ENCODE assay signal across 8 mouse cellular contexts in genomic region chr4:151128641-151129541, GRCm38 (mm10). TPM values are rescaled to one million over a fixed set of nuclear protein-coding genes. Genes with fewer than 3 reads are reported as not detected.
DNase-seq lines count a peak whose midpoint lies in the region; ATAC-seq lines count a peak whose summit lies in the region.

No protein-coding gene starts in this region.

- H3K4me3 ChIP-seq in forebrain, embryonic 15.5 days, result peak overlapping the region; percentile 64
- peak overlapping the region; percentile 50 for H3K4me3 ChIP-seq in hindbrain, embryonic 16.5 days (ENCODE audit: low read length)
- peak overlapping the region; percentile 47 for H3K4me3 ChIP-seq in midbrain, embryonic 15.5 days

- H3K27ac ChIP-seq in forebrain, embryonic 15.5 days (replicated peaks), result peak overlapping the region; percentile 100
- peak overlapping the region; percentile 99 for H3K27ac ChIP-seq in hindbrain, embryonic 16.5 days (ENCODE audit: low read depth, low read length)
- H3K27ac ChIP-seq in midbrain, embryonic 15.5 days, result peak overlapping the region; percentile 100

- peaks cover 53% of the 10 kb centered on the region for H3K4me1 ChIP-seq in forebrain, embryonic 15.5 days
- peaks cover 36% of the 10 kb centered on the region for H3K4me1 ChIP-seq in hindbrain, embryonic 16.5 days (ENCODE audit: control insufficient read depth, insufficient read depth, low read depth, low read length)
- peaks cover 58% of the 10 kb centered on the region for H3K4me1 ChIP-seq in midbrain, embryonic 15.5 days

- peak overlapping the region; percentile 72 for H3K4me2 ChIP-seq in forebrain, embryonic 15.5 days (replicated peaks)
- peak overlapping the region; percentile 77 for H3K4me2 ChIP-seq in hindbrain, embryonic 16.5 days (ENCODE audit: low read length)
- peak overlapping the region; percentile 68 for H3K4me2 ChIP-seq in midbrain, embryonic 15.5 days

- intact Hi-C loops in left cerebral cortex, postnatal 25 days (cut with DNase I), result loop anchor here (1.0 to 5.0 kb wide), 2 partner anchors 21 to 87 kb away; partner anchors contain the start of gene Per3

- ATAC-seq in forebrain, embryonic 15.5 days (replicated peaks), result peak; percentile 78
- peak; percentile 85 for ATAC-seq in hindbrain, embryonic 16.5 days
- ATAC-seq in midbrain, embryonic 15.5 days (replicated peaks), result peak; percentile 85

- peak; percentile 70 for DNase-seq in Muller cell, postnatal 12 days (ENCODE audit: inconsistent ontology term)
- peak; percentile 91 for DNase-seq in cerebellum, adult 11-12 months
- peak; percentile 87 to 90 for DNase-seq in left cerebral cortex, postnatal 25 days (ENCODE audit: low spot score in 2 of 2)
- DNase-seq in adipocyte (ENCODE audit: low spot score), result no peak
- no peak for DNase-seq in urinary bladder, adult 2 months (ENCODE audit: low spot score)

- peak overlapping the region; percentile 86 for H3K9ac ChIP-seq in forebrain, embryonic 15.5 days (replicated peaks)
- H3K9ac ChIP-seq in hindbrain, embryonic 16.5 days (ENCODE audit: low read depth, low read length), result peak overlapping the region; percentile 83
- H3K9ac ChIP-seq in midbrain, embryonic 15.5 days, result peak overlapping the region; percentile 83

- under 1% methylated on average over 69 of the region's 69 CpGs for WGBS in forebrain, embryonic 15.5 days
- WGBS in hindbrain, embryonic 16.5 days, result under 1% methylated on average over 67 of the region's 69 CpGs
- WGBS in midbrain, embryonic 15.5 days, result under 1% methylated on average over 69 of the region's 69 CpGs

- no peaks in the 10 kb centered on the region for H3K27me3 ChIP-seq in forebrain, embryonic 15.5 days
- no peaks in the 10 kb centered on the region for H3K27me3 ChIP-seq in hindbrain, embryonic 16.5 days (replicated peaks; ENCODE audit: control insufficient read depth, insufficient read depth, low read length)
- no peaks in the 10 kb centered on the region for H3K27me3 ChIP-seq in midbrain, embryonic 15.5 days (replicated peaks)

- H3K9me3 ChIP-seq in forebrain, embryonic 15.5 days, result no peaks in the 10 kb centered on the region
- H3K9me3 ChIP-seq in hindbrain, embryonic 16.5 days (ENCODE audit: control insufficient read depth, low read length), result no peaks in the 10 kb centered on the region
- H3K9me3 ChIP-seq in midbrain, embryonic 15.5 days, result no peaks in the 10 kb centered on the region

- no peaks in the 10 kb centered on the region for H3K36me3 ChIP-seq in forebrain, embryonic 15.5 days
- H3K36me3 ChIP-seq in hindbrain, embryonic 16.5 days (ENCODE audit: control insufficient read depth, insufficient read depth, low read length), result no peaks in the 10 kb centered on the region
- no peaks in the 10 kb centered on the region for H3K36me3 ChIP-seq in midbrain, embryonic 15.5 days (replicated peaks)

RNA-seq across cellular contexts. Expression of gene Gm13090, which starts 39.5 kb away (rescaled TPM):
- 0.24 TPM in 1 of 2 replicates, not detected in the other for polyA plus RNA-seq in forebrain, embryonic 15.5 days (2015; fragmentation: Nextera tagmentation; extraction: Ambion mirVana)
- polyA plus RNA-seq in hindbrain, embryonic 16.5 days (2015; fragmentation: Nextera tagmentation; extraction: Ambion mirVana), result not detected in 2 replicates
- not detected for total RNA-seq in left cerebral cortex, postnatal 25 days (2021)
- polyA plus RNA-seq in midbrain, embryonic 15.5 days (2015; fragmentation: Nextera tagmentation; extraction: Ambion mirVana), result 0.24 and 0.48 TPM in 2 replicates
- polyA plus RNA-seq in urinary bladder, adult 2 months (2012; rRNA removed), result not detected in 2 replicates

Comparison
In these comparisons a context has a peak if more than half of its experiments do, and no peak if none do; other contexts are left out.
1. DNase-seq: peak in Muller cell, postnatal 12 days (single experiment), cerebellum, adult 11-12 months (single experiment) and left cerebral cortex, postnatal 25 days (2 of 2); none in adipocyte (single experiment) and urinary bladder, adult 2 months (single experiment).
2. Peak in every context shown above with its lines, with median percentiles within 50 percentile points of each other: ATAC-seq, H3K27ac ChIP-seq, H3K4me2 ChIP-seq, H3K4me3 ChIP-seq and H3K9ac ChIP-seq.